Mouse (Mus musculus) spleen, adult 2 months (tissue): ENCODE data around the gene Fam107a. TPM values are rescaled to one million over a fixed set of nuclear protein-coding genes. Genes with fewer than 3 reads are reported as not detected.

ENCODE experiments used
- DNase-seq, 2 experiments: peaks; one replicate each; pipeline versions ENCODE4 v3.0.0 to v3.0.0-alpha.2; 2012 to 2021; ENCODE audit warnings: low spot score in 2 of 2, low read depth in 1 of 2
- H3K27ac ChIP-seq: fragments of 200-500 bp; 2 replicates; pipeline ENCODE4 v1.5.1; 2012; ENCODE audit warnings: low read length, inconsistent platforms; ENCODE audit not compliant: insufficient read depth
- H3K27me3 ChIP-seq: fragments of 200-500 bp; 2 replicates; pipeline ENCODE4 v1.6.1; 2012; ENCODE audit warnings: mild to moderate bottlenecking, moderate library complexity, low read length, inconsistent platforms; ENCODE audit not compliant: control insufficient read depth, insufficient read depth
- H3K36me3 ChIP-seq: fragments of 200-500 bp; 2 replicates; pipeline ENCODE4 v1.6.1; 2012; ENCODE audit warnings: mild to moderate bottlenecking, low read length, inconsistent platforms; ENCODE audit not compliant: control insufficient read depth, insufficient read depth
- H3K4me1 ChIP-seq: fragments of 200-500 bp; 2 replicates; pipeline ENCODE4 v1.6.1; 2011; ENCODE audit warnings: inconsistent platforms; ENCODE audit not compliant: control insufficient read depth, insufficient read depth, insufficient read length
- H3K4me3 ChIP-seq: fragments of 200-500 bp; 2 replicates; pipeline ENCODE4 v1.5.1; 2011; ENCODE audit warnings: mild to moderate bottlenecking, inconsistent platforms; ENCODE audit not compliant: insufficient read depth, insufficient read length; ENCODE audit errors: extremely low read depth
- CTCF ChIP-seq: fragments of 200-500 bp; IDR thresholded peaks from 2 replicates; pipeline ENCODE4 v1.5.1; 2011; ENCODE audit warnings: mild to moderate bottlenecking, inconsistent platforms; ENCODE audit not compliant: insufficient read depth, insufficient read length, insufficient replicate concordance; ENCODE audit errors: extremely low read depth
- POLR2A ChIP-seq: fragments of 200-500 bp; IDR thresholded peaks from 2 replicates; pipeline ENCODE4 v1.6.1; 2011; ENCODE audit warnings: low read depth, low read length, inconsistent platforms
- WGBS: fragments of 180-500 bp; shearing (Covaris S2); methylation state at CpG from one replicate; pipeline ENCODE4 v1.1.7; 2018; 5-methylcytosine and 5-hydroxymethylcytosine counted together
- polyA plus RNA-seq: library from polyadenylated mRNA; depleted of rRNA; stranded (reverse); fragments of >200 nt; gene quantifications from 2 replicates; pipeline ENCODE4 v1.2.3, GENCODE M21; 2012

Gene Fam107a
- polyA plus RNA-seq, 1 experiment, result 0.85 TPM

GRCm38 (mm10) chr14:8320528-8320927, 2.7 kb upstream of the Fam107a start:
- WGBS, result 83% methylated on average over 3 of the region's 3 CpGs
- H3K36me3 ChIP-seq, result no peaks in the 10 kb centered on the region
- TF ChIP-seq POLR2A (no peak), CTCF (no peak)
- no peak overlapping the region for H3K27ac ChIP-seq
- no peaks in the 10 kb centered on the region; the same call in 1 of the 2 replicates for H3K27me3 ChIP-seq
- H3K4me3 ChIP-seq, result no peak overlapping the region
- no peak for DNase-seq
- no peaks in the 10 kb centered on the region for H3K4me1 ChIP-seq

GRCm38 (mm10) chr14:8316366-8317193, 1.2 kb downstream of the Fam107a start:
- Histone ChIP-seq H3K4me1 (no peaks in the 10 kb centered on the region), H3K27me3 (no peaks in the 10 kb centered on the region; the same call in 1 of the 2 replicates), H3K27ac (no peak overlapping the region), H3K4me3 (no peak overlapping the region), H3K36me3 (no peaks in the 10 kb centered on the region)
- 12% methylated on average over 23 of the region's 23 CpGs for WGBS
- no peak for DNase-seq
- no peak for TF ChIP-seq CTCF

GRCm38 (mm10) chr14:8315169-8315568, 2.7 kb downstream of the Fam107a start:
- Histone ChIP-seq H3K36me3 (no peaks in the 10 kb centered on the region), H3K4me3 (no peak overlapping the region), H3K27me3 (no peaks in the 10 kb centered on the region; the same call in 1 of the 2 replicates), H3K4me1 (no peaks in the 10 kb centered on the region), H3K27ac (no peak overlapping the region)
- 84% methylated on average over 6 of the region's 6 CpGs for WGBS
- no peak for DNase-seq
- no peak for TF ChIP-seq CTCF
- no peak for TF ChIP-seq POLR2A

- Histone ChIP-seq H3K4me1 (no peaks in the 10 kb centered on the region), H3K27me3 (no peaks in the 10 kb centered on the region; the same call in 1 of the 2 replicates), H3K4me3 (no peak overlapping the region), H3K27ac (no peak overlapping the region), H3K36me3 (no peaks in the 10 kb centered on the region)
- no peak for TF ChIP-seq POLR2A
- no peak; the same call in 1 of the 2 replicates for TF ChIP-seq CTCF
- DNase-seq, result no peak
- 23% methylated on average over 3 of the region's 3 CpGs for whole genome bisulfite sequencing
Observed at GRCm38 (mm10) chr14:8314536-8314935, 3.3 kb downstream of the Fam107a start.

- DNase-seq, result no peak
- WGBS, result 57% methylated on average over 7 of the region's 7 CpGs
- Histone ChIP-seq H3K36me3 (no peaks in the 10 kb centered on the region), H3K27me3 (no peaks in the 10 kb centered on the region; the same call in 1 of the 2 replicates), H3K4me1 (no peaks in the 10 kb centered on the region), H3K27ac (no peak overlapping the region), H3K4me3 (no peak overlapping the region)
- TF ChIP-seq CTCF (no peak), POLR2A (no peak)
Observed at GRCm38 (mm10) chr14:8313877-8314276, 3.9 kb downstream of the Fam107a start.

- H3K4me3 ChIP-seq, result no peak overlapping the region
- H3K27ac ChIP-seq, result no peak overlapping the region
- no peaks in the 10 kb centered on the region for H3K4me1 ChIP-seq
- no peaks in the 10 kb centered on the region for H3K27me3 ChIP-seq
- no peak for DNase-seq
- no peaks in the 10 kb centered on the region for H3K36me3 ChIP-seq
- WGBS, result 59% methylated on average over 9 of the region's 9 CpGs
- TF ChIP-seq CTCF (no peak), POLR2A (no peak)
Observed at GRCm38 (mm10) chr14:8309621-8310141, 8.1 kb downstream of the Fam107a start.

- Histone ChIP-seq H3K27ac (no peak overlapping the region), H3K4me3 (no peak overlapping the region), H3K4me1 (no peaks in the 10 kb centered on the region), H3K27me3 (no peaks in the 10 kb centered on the region), H3K36me3 (no peaks in the 10 kb centered on the region)
- no peak for TF ChIP-seq CTCF
- no peak for TF ChIP-seq POLR2A
- WGBS, result 83% methylated on average over 3 of the region's 3 CpGs
- no peak for DNase-seq
Observed at GRCm38 (mm10) chr14:8308650-8309049, 9.2 kb downstream of the Fam107a start.
